Comparison of ENCODE assay signal across 8 mouse cellular contexts in the genomic region with DNA sequence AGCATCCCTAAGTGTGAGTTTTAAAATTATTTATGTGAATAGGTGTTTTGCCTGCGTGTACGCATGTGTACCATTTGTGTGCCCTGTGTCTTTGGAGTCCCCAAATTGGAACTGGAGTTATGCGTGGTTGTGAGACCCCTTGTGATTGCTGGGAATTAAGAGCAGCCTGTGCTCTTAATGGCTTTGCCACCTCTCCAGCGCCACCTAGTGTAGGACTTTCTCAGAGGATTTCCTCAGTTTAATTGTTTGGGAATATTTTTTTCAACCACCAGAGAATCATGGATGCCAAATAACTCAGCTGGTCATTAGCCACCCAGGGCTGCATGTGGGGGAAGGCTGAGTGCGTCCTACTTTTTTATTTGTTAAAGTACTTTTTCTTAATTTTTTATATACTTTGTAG.
DNase-seq lines count a peak whose midpoint lies in the region; ATAC-seq and TF ChIP-seq lines count a peak whose summit lies in the region.

No protein-coding gene starts in this region.

- ATAC-seq in hindbrain, embryonic 11.5 days (ENCODE audit: low FRiP score), result peak; percentile 28
- ATAC-seq in hindbrain, embryonic 12.5 days (ENCODE audit: low FRiP score), result no peak
- ATAC-seq in Patski, result no peak
- ATAC-seq in kidney, postnatal 0 days (replicated peaks; ENCODE audit: low FRiP score, low read depth), result no peak
- no peak for ATAC-seq in lung, postnatal 0 days

- in situ Hi-C loops in Patski (cut with MboI; ENCODE audit: low pct_unique_long_range_greater_than_20kb), result no loop called here

- no peak overlapping the region for H3K27ac ChIP-seq in hindbrain, embryonic 11.5 days (ENCODE audit: low read depth, low read length)
- H3K27ac ChIP-seq in hindbrain, embryonic 12.5 days, result no peak overlapping the region
- H3K27ac ChIP-seq in kidney, postnatal 0 days, result no peak overlapping the region
- H3K27ac ChIP-seq in lung, postnatal 0 days (ENCODE audit: low read length), result no peak overlapping the region

- peaks cover 2% of the 10 kb centered on the region; the same call in 1 of the 2 replicates for H3K4me1 ChIP-seq in hindbrain, embryonic 11.5 days (replicated peaks; ENCODE audit: control insufficient read depth, insufficient read depth, low read length)
- H3K4me1 ChIP-seq in hindbrain, embryonic 12.5 days, result peaks cover 12% of the 10 kb centered on the region
- peaks cover 14% of the 10 kb centered on the region; the same call in 1 of the 2 replicates for H3K4me1 ChIP-seq in kidney, postnatal 0 days (replicated peaks; ENCODE audit: insufficient read depth, low read length)
- no peaks in the 10 kb centered on the region for H3K4me1 ChIP-seq in lung, postnatal 0 days (ENCODE audit: insufficient read depth, low read depth, low read length)

- POLR2A ChIA-PET in Patski (lab: Charles Lee), result no interaction called here

- TF ChIP-seq EP300 in lung, postnatal 0 days (IDR thresholded peaks at IDR 0.05), result no peak

- H3K36me3 ChIP-seq in hindbrain, embryonic 11.5 days (ENCODE audit: control insufficient read depth, insufficient read depth, low read length), result no peaks in the 10 kb centered on the region
- no peaks in the 10 kb centered on the region for H3K36me3 ChIP-seq in hindbrain, embryonic 12.5 days
- no peaks in the 10 kb centered on the region for H3K36me3 ChIP-seq in kidney, postnatal 0 days (ENCODE audit: insufficient read depth, low read length)
- H3K36me3 ChIP-seq in lung, postnatal 0 days (ENCODE audit: insufficient read depth, low read length), result no peaks in the 10 kb centered on the region

- TF ChIP-seq CTCF in Patski (IDR thresholded peaks at IDR 0.05), result peak; percentile 54
- TF ChIP-seq CTCF in kidney, postnatal 0 days (IDR thresholded peaks at IDR 0.05; ENCODE audit: low read depth), result peak; percentile 78
- peak; percentile 81 for TF ChIP-seq CTCF in lung, postnatal 0 days (IDR thresholded peaks at IDR 0.05)

- peak; percentile 82 for DNase-seq in hindbrain, embryonic 11.5 days (ENCODE audit: low spot score)
- DNase-seq in 3T3-L1 (ENCODE audit: low read depth, low spot score), result peak; percentile 52
- DNase-seq in Patski (ENCODE audit: low read depth, low spot score), result no peak
- peak; percentile 86 to 93 for DNase-seq in cerebellum, postnatal 10 days
- peak; percentile 89 for DNase-seq in kidney, postnatal 0 days (ENCODE audit: low spot score)
- peak; percentile 61 for DNase-seq in lung, postnatal 0 days (ENCODE audit: low spot score)
- peak; percentile 14 for DNase-seq in yolk sac, embryonic 10.5 days (ENCODE audit: low spot score)

- no peaks in the 10 kb centered on the region for H3K27me3 ChIP-seq in hindbrain, embryonic 11.5 days (ENCODE audit: control insufficient read depth, insufficient read depth, low read length)
- H3K27me3 ChIP-seq in hindbrain, embryonic 12.5 days, result no peaks in the 10 kb centered on the region
- peaks cover 8% of the 10 kb centered on the region for H3K27me3 ChIP-seq in Patski
- no peaks in the 10 kb centered on the region for H3K27me3 ChIP-seq in kidney, postnatal 0 days (ENCODE audit: insufficient read depth, low read length)
- no peaks in the 10 kb centered on the region for H3K27me3 ChIP-seq in lung, postnatal 0 days (replicated peaks; ENCODE audit: insufficient read depth, low read length)

- CTCF ChIA-PET in Patski (lab: Charles Lee), result no interaction called here

- H3K4me3 ChIP-seq in hindbrain, embryonic 11.5 days (ENCODE audit: low read depth, low read length), result no peak overlapping the region
- H3K4me3 ChIP-seq in hindbrain, embryonic 12.5 days, result no peak overlapping the region
- H3K4me3 ChIP-seq in kidney, postnatal 0 days (replicated peaks; ENCODE audit: low read depth, low read length), result no peak overlapping the region
- H3K4me3 ChIP-seq in lung, postnatal 0 days (ENCODE audit: low read depth, low read length), result no peak overlapping the region

- H3K9ac ChIP-seq in hindbrain, embryonic 11.5 days (ENCODE audit: low read depth, low read length), result no peak overlapping the region
- H3K9ac ChIP-seq in hindbrain, embryonic 12.5 days, result no peak overlapping the region
- no peak overlapping the region for H3K9ac ChIP-seq in kidney, postnatal 0 days (ENCODE audit: low read depth, low read length)
- H3K9ac ChIP-seq in lung, postnatal 0 days (replicated peaks; ENCODE audit: low read depth), result no peak overlapping the region

- no peaks in the 10 kb centered on the region for H3K9me3 ChIP-seq in hindbrain, embryonic 11.5 days (ENCODE audit: control insufficient read depth, low read length)
- H3K9me3 ChIP-seq in hindbrain, embryonic 12.5 days (replicated peaks), result no peaks in the 10 kb centered on the region
- H3K9me3 ChIP-seq in kidney, postnatal 0 days (replicated peaks; ENCODE audit: low read length), result no peaks in the 10 kb centered on the region
- H3K9me3 ChIP-seq in lung, postnatal 0 days (ENCODE audit: low read length), result no peaks in the 10 kb centered on the region

- 53% methylated on average over 5 of the region's 5 CpGs for WGBS in hindbrain, embryonic 11.5 days
- WGBS in hindbrain, embryonic 12.5 days, result 49% methylated on average over 5 of the region's 5 CpGs
- WGBS in kidney, postnatal 0 days, result 58% methylated on average over 5 of the region's 5 CpGs
- 49% methylated on average over 5 of the region's 5 CpGs for WGBS in lung, postnatal 0 days

- no peak overlapping the region for H3K4me2 ChIP-seq in hindbrain, embryonic 11.5 days (replicated peaks; ENCODE audit: low read depth, low read length)
- no peak overlapping the region for H3K4me2 ChIP-seq in hindbrain, embryonic 12.5 days (replicated peaks)
- no peak overlapping the region for H3K4me2 ChIP-seq in kidney, postnatal 0 days (ENCODE audit: low read length)
- H3K4me2 ChIP-seq in lung, postnatal 0 days (replicated peaks; ENCODE audit: low read depth, low read length), result no peak overlapping the region
